Mouse (Mus musculus): ENCODE results near the gene Slc39a8. TPM values are rescaled to one million over a fixed set of nuclear protein-coding genes. Genes with fewer than 3 reads are reported as not detected.

Slc39a8 gene
- total RNA-seq, 1 experiment: 3.3 TPM

- DNase-seq (ENCODE audit: low read depth, low spot score): no peak
- no peaks in the 10 kb centered on the region for H3K9me3 ChIP-seq (ENCODE audit: control insufficient read depth, insufficient read depth, low read depth, low read length)
- H3K27ac ChIP-seq (ENCODE audit: insufficient read depth, low read depth, low read length, poor library complexity, severe bottlenecking): no peak overlapping the region
- in situ Hi-C loops (cut with MboI; ENCODE audit: low sequenced_read_pairs in 2 of 2, unreplicated experiment in 2 of 2): no loop called here
- H3K36me3 ChIP-seq (ENCODE audit: control insufficient read depth, insufficient read depth, low read length, poor library complexity, severe bottlenecking): no peaks in the 10 kb centered on the region
- no peak overlapping the region for H3K9ac ChIP-seq (ENCODE audit: insufficient read depth, low read depth, low read length, poor library complexity, severe bottlenecking)
- no peaks in the 10 kb centered on the region for H3K4me1 ChIP-seq (ENCODE audit: control insufficient read depth in 2 of 2, insufficient read depth in 2 of 2, low read length in 2 of 2, poor library complexity in 1 of 2)
- TF ChIP-seq ZC3H11A (IDR thresholded peaks at IDR 0.05; ENCODE audit: borderline replicate concordance, low read depth, low read length) (no peak), HCFC1 (IDR thresholded peaks at IDR 0.05; ENCODE audit: borderline replicate concordance, insufficient read depth, low read length) (no peak), MAFK (IDR thresholded peaks at IDR 0.05; ENCODE audit: insufficient read depth, low read depth, low read length) (no peak), ZNF384 (IDR thresholded peaks at IDR 0.05; ENCODE audit: low read depth, low read length) (no peak), CHD2 (IDR thresholded peaks at IDR 0.05; ENCODE audit: low read depth, low read length) (no peak)
- H3K4me3 ChIP-seq (ENCODE audit: insufficient read depth in 1 of 2, low read depth in 1 of 2, low read length in 2 of 2, poor library complexity in 1 of 2, severe bottlenecking in 1 of 2): no peak overlapping the region
Measured at GRCm38 (mm10) chr3:135872325-135872724, 47.2 kb downstream of the Slc39a8 start.

- Histone ChIP-seq H3K9ac (ENCODE audit: insufficient read depth, low read depth, low read length, poor library complexity, severe bottlenecking) (no peak overlapping the region), H3K27ac (ENCODE audit: insufficient read depth, low read depth, low read length, poor library complexity, severe bottlenecking) (no peak overlapping the region), H3K4me1 (ENCODE audit: control insufficient read depth in 2 of 2, insufficient read depth in 2 of 2, low read length in 2 of 2, poor library complexity in 1 of 2) (no peaks in the 10 kb centered on the region), H3K36me3 (ENCODE audit: control insufficient read depth, insufficient read depth, low read length, poor library complexity, severe bottlenecking) (no peaks in the 10 kb centered on the region), H3K9me3 (ENCODE audit: control insufficient read depth, insufficient read depth, low read depth, low read length) (no peaks in the 10 kb centered on the region), H3K4me3 (ENCODE audit: insufficient read depth in 1 of 2, low read depth in 1 of 2, low read length in 2 of 2, poor library complexity in 1 of 2, severe bottlenecking in 1 of 2) (no peak overlapping the region)
- in situ Hi-C loops (cut with MboI; ENCODE audit: low sequenced_read_pairs in 2 of 2, unreplicated experiment in 2 of 2): no loop called here
- no peak for TF ChIP-seq ZNF384 (IDR thresholded peaks at IDR 0.05; ENCODE audit: low read depth, low read length)
- TF ChIP-seq HCFC1 (IDR thresholded peaks at IDR 0.05; ENCODE audit: borderline replicate concordance, insufficient read depth, low read length): no peak
- no peak for TF ChIP-seq ZC3H11A (IDR thresholded peaks at IDR 0.05; ENCODE audit: borderline replicate concordance, low read depth, low read length)
- no peak for TF ChIP-seq MAFK (IDR thresholded peaks at IDR 0.05; ENCODE audit: insufficient read depth, low read depth, low read length)
- TF ChIP-seq CHD2 (IDR thresholded peaks at IDR 0.05; ENCODE audit: low read depth, low read length): no peak
- no peak for DNase-seq (ENCODE audit: low read depth, low spot score)
Measured at GRCm38 (mm10) chr3:135873596-135873995, 48.5 kb downstream of the Slc39a8 start.

- DNase-seq (ENCODE audit: low read depth, low spot score): no peak
- no peaks in the 10 kb centered on the region for H3K9me3 ChIP-seq (ENCODE audit: control insufficient read depth, insufficient read depth, low read depth, low read length)
- H3K27ac ChIP-seq (ENCODE audit: insufficient read depth, low read depth, low read length, poor library complexity, severe bottlenecking): no peak overlapping the region
- H3K36me3 ChIP-seq (ENCODE audit: control insufficient read depth, insufficient read depth, low read length, poor library complexity, severe bottlenecking): no peaks in the 10 kb centered on the region
- no peak overlapping the region for H3K9ac ChIP-seq (ENCODE audit: insufficient read depth, low read depth, low read length, poor library complexity, severe bottlenecking)
- no peaks in the 10 kb centered on the region for H3K4me1 ChIP-seq (ENCODE audit: control insufficient read depth in 2 of 2, insufficient read depth in 2 of 2, low read length in 2 of 2, poor library complexity in 1 of 2)
- TF ChIP-seq CHD2 (IDR thresholded peaks at IDR 0.05; ENCODE audit: low read depth, low read length) (no peak), MAFK (IDR thresholded peaks at IDR 0.05; ENCODE audit: insufficient read depth, low read depth, low read length) (no peak), ZC3H11A (IDR thresholded peaks at IDR 0.05; ENCODE audit: borderline replicate concordance, low read depth, low read length) (no peak), HCFC1 (IDR thresholded peaks at IDR 0.05; ENCODE audit: borderline replicate concordance, insufficient read depth, low read length) (no peak), ZNF384 (IDR thresholded peaks at IDR 0.05; ENCODE audit: low read depth, low read length) (no peak)
- H3K4me3 ChIP-seq (ENCODE audit: insufficient read depth in 1 of 2, low read depth in 1 of 2, low read length in 2 of 2, poor library complexity in 1 of 2, severe bottlenecking in 1 of 2): no peak overlapping the region
- in situ Hi-C loops (cut with MboI; ENCODE audit: low sequenced_read_pairs in 2 of 2, unreplicated experiment in 2 of 2): no loop called here
Measured at GRCm38 (mm10) chr3:135878048-135878447, 53.0 kb downstream of the Slc39a8 start.

- Histone ChIP-seq H3K9ac (ENCODE audit: insufficient read depth, low read depth, low read length, poor library complexity, severe bottlenecking) (no peak overlapping the region), H3K4me1 (ENCODE audit: control insufficient read depth in 2 of 2, insufficient read depth in 2 of 2, low read length in 2 of 2, poor library complexity in 1 of 2) (no peaks in the 10 kb centered on the region), H3K9me3 (ENCODE audit: control insufficient read depth, insufficient read depth, low read depth, low read length) (no peaks in the 10 kb centered on the region), H3K36me3 (ENCODE audit: control insufficient read depth, insufficient read depth, low read length, poor library complexity, severe bottlenecking) (no peaks in the 10 kb centered on the region), H3K27ac (ENCODE audit: insufficient read depth, low read depth, low read length, poor library complexity, severe bottlenecking) (no peak overlapping the region), H3K4me3 (ENCODE audit: insufficient read depth in 1 of 2, low read depth in 1 of 2, low read length in 2 of 2, poor library complexity in 1 of 2, severe bottlenecking in 1 of 2) (no peak overlapping the region)
- DNase-seq (ENCODE audit: low read depth, low spot score): no peak
- TF ChIP-seq HCFC1 (IDR thresholded peaks at IDR 0.05; ENCODE audit: borderline replicate concordance, insufficient read depth, low read length) (no peak), CHD2 (IDR thresholded peaks at IDR 0.05; ENCODE audit: low read depth, low read length) (no peak), ZC3H11A (IDR thresholded peaks at IDR 0.05; ENCODE audit: borderline replicate concordance, low read depth, low read length) (no peak), MAFK (IDR thresholded peaks at IDR 0.05; ENCODE audit: insufficient read depth, low read depth, low read length) (no peak), ZNF384 (IDR thresholded peaks at IDR 0.05; ENCODE audit: low read depth, low read length) (no peak)
- in situ Hi-C loops (cut with MboI; ENCODE audit: low sequenced_read_pairs in 2 of 2, unreplicated experiment in 2 of 2): no loop called here
Measured at GRCm38 (mm10) chr3:135885927-135886658, 61.0 kb downstream of the Slc39a8 start.
